Comparison of ENCODE assay signal across 10 mouse cellular contexts in the genomic region with DNA sequence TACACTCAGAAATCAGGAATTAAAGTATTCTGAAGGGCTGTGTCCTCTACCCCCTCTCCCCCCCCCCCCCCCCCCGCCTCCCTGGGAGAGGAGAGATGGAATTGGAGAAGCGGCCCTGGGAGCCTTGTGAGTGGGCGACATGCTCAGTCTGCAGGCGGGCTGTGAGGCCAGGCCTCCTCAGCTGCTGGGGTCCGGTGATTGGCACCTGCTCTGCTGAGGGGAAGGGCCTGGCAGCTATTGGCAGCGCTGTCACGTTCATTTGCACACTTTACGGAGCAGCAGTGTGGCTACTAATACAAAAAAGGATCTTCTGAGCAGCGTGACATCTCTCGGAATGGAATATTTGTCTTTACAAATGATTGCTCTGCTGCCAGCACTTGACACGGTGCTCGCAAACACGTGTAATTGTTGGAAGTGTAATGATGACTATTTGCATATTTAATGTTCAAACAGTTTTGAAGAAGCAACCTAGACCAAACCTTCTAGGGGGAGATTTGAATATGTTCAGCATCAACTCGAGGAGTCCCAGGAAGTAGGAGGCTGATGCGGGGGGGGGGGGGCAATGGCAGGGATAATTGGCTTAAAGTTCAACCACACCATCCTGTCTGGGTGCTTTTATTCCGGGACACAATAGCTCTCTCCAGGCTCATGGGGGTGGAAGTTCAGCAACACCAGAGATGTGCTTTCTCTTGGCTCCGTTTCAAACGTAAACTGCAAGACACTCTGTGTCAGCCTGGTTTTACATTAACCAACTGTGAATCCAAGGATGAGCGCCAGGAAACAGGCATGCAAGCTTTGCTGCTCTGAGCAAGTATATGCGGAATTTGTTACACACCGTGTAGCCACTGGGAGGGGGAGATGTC.
DNase-seq lines count a peak whose midpoint lies in the region; ATAC-seq and TF ChIP-seq lines count a peak whose summit lies in the region.
"Had no signal": no experiment of that assay in that cellular context is flagged by ENCODE, and none has a peak within 500 bp of the region (broad histone marks: within the 10 kb centered on the region; RNA-seq: fewer than 3 reads in every experiment).

No protein-coding gene starts in this region.

- H3K4me2 ChIP-seq in forebrain, embryonic 14.5 days (ENCODE audit: low read length), result peak overlapping the region; percentile 44
- H3K4me2 ChIP-seq in kidney, postnatal 0 days (ENCODE audit: low read length), result peak overlapping the region; percentile 25; the same call in 1 of the 2 replicates
- H3K4me2 ChIP-seq in midbrain, embryonic 16.5 days (ENCODE audit: low read length), result peak overlapping the region; percentile 38
- H3K4me2 ChIP-seq: liver, embryonic 13.5 days had no signal

- H3K27ac ChIP-seq in forebrain, embryonic 14.5 days (ENCODE audit: low read depth, low read length), result peak overlapping the region; percentile 85
- no peak overlapping the region for H3K27ac ChIP-seq in kidney, postnatal 0 days
- H3K27ac ChIP-seq in midbrain, embryonic 16.5 days (ENCODE audit: low read length), result peak overlapping the region; percentile 67
- H3K27ac ChIP-seq: liver, embryonic 13.5 days had no signal

- peaks cover 32% of the 10 kb centered on the region for H3K4me1 ChIP-seq in forebrain, embryonic 14.5 days (ENCODE audit: control insufficient read depth, insufficient read depth, low read length)
- H3K4me1 ChIP-seq in kidney, postnatal 0 days (replicated peaks; ENCODE audit: insufficient read depth, low read length), result no peaks in the 10 kb centered on the region
- H3K4me1 ChIP-seq in midbrain, embryonic 16.5 days (ENCODE audit: control insufficient read depth, insufficient read depth, low read length), result peaks cover 12% of the 10 kb centered on the region
- H3K4me1 ChIP-seq: liver, embryonic 13.5 days had no signal

- H3K9me3 ChIP-seq in forebrain, embryonic 14.5 days (replicated peaks; ENCODE audit: control insufficient read depth, low read length), result no peaks in the 10 kb centered on the region
- no peaks in the 10 kb centered on the region for H3K9me3 ChIP-seq in kidney, postnatal 0 days (replicated peaks; ENCODE audit: low read length)
- no peaks in the 10 kb centered on the region for H3K9me3 ChIP-seq in midbrain, embryonic 16.5 days (replicated peaks; ENCODE audit: control insufficient read depth, low read length, poor library complexity, severe bottlenecking)
- H3K9me3 ChIP-seq: liver, embryonic 13.5 days had no signal

- DNase-seq in left cerebral cortex, adult 18-20 months (ENCODE audit: low spot score in 2 of 2), result peak; percentile 15 to 20
- no peak for DNase-seq in left cerebral cortex, adult 11 months (ENCODE audit: low spot score)
- DNase-seq in forebrain, embryonic 14.5 days (ENCODE audit: low spot score), result peak; percentile 91
- peak; percentile 38 for DNase-seq in kidney, postnatal 0 days (ENCODE audit: low spot score)
- DNase-seq in ovary, adult 18-20 months (ENCODE audit: low spot score), result no peak
- no peak for DNase-seq in thymus, postnatal 25 days
- no peak for DNase-seq in heart, adult 9 months (ENCODE audit: low spot score in 2 of 2)
- DNase-seq: liver, embryonic 13.5 days had no signal

- H3K27me3 ChIP-seq in forebrain, embryonic 14.5 days (replicated peaks; ENCODE audit: control insufficient read depth, insufficient read depth, low read length), result no peaks in the 10 kb centered on the region
- H3K27me3 ChIP-seq in kidney, postnatal 0 days (ENCODE audit: insufficient read depth, low read length), result no peaks in the 10 kb centered on the region
- no peaks in the 10 kb centered on the region for H3K27me3 ChIP-seq in midbrain, embryonic 16.5 days (ENCODE audit: control insufficient read depth, insufficient read depth, low read depth, low read length)
- H3K27me3 ChIP-seq: liver, embryonic 13.5 days had no signal

- H3K36me3 ChIP-seq in forebrain, embryonic 14.5 days (ENCODE audit: control insufficient read depth, insufficient read depth, low read length), result no peaks in the 10 kb centered on the region
- H3K36me3 ChIP-seq in kidney, postnatal 0 days (ENCODE audit: insufficient read depth, low read length), result no peaks in the 10 kb centered on the region
- H3K36me3 ChIP-seq in midbrain, embryonic 16.5 days (ENCODE audit: control insufficient read depth, insufficient read depth, low read length), result no peaks in the 10 kb centered on the region
- H3K36me3 ChIP-seq: liver, embryonic 13.5 days had no signal

- 0 out of 2 replicates have a peak overlapping the region, but pooled peaks have one; percentile 8 for H3K4me3 ChIP-seq in forebrain, embryonic 14.5 days (ENCODE audit: low read depth, low read length)
- H3K4me3 ChIP-seq in kidney, postnatal 0 days (replicated peaks; ENCODE audit: low read depth, low read length), result no peak overlapping the region
- peak overlapping the region; percentile 19; the same call in 1 of the 2 replicates for H3K4me3 ChIP-seq in midbrain, embryonic 16.5 days (ENCODE audit: low read depth, low read length)
- H3K4me3 ChIP-seq: erythroblast, embryonic 14.5 days; liver, embryonic 13.5 days had no signal

- H3K9ac ChIP-seq in forebrain, embryonic 14.5 days (ENCODE audit: low read length), result peak overlapping the region; percentile 45; the same call in 1 of the 2 replicates
- H3K9ac ChIP-seq in kidney, postnatal 0 days (ENCODE audit: low read depth, low read length), result no peak overlapping the region
- peak overlapping the region; percentile 50 for H3K9ac ChIP-seq in midbrain, embryonic 16.5 days (ENCODE audit: low read depth, low read length)
- H3K9ac ChIP-seq: liver, embryonic 13.5 days had no signal

- WGBS in forebrain, embryonic 14.5 days, result 7% methylated on average over 20 of the region's 21 CpGs
- 49% methylated on average over 21 of the region's 21 CpGs for WGBS in kidney, postnatal 0 days
- WGBS in midbrain, embryonic 16.5 days, result 11% methylated on average over 21 of the region's 21 CpGs

- TF ChIP-seq CTCF in kidney, postnatal 0 days (IDR thresholded peaks at IDR 0.05; ENCODE audit: low read depth), result no peak

- peak; percentile 91 for ATAC-seq in forebrain, embryonic 14.5 days
- peak; percentile 61; the same call in 1 of the 2 replicates for ATAC-seq in kidney, postnatal 0 days (replicated peaks; ENCODE audit: low FRiP score, low read depth)
- ATAC-seq in midbrain, embryonic 16.5 days, result peak; percentile 94

Comparison
In these comparisons a context has a peak if more than half of its experiments do, and no peak if none do; other contexts are left out.
1. DNase-seq: peak in left cerebral cortex, adult 18-20 months (2 of 2), forebrain, embryonic 14.5 days (single experiment) and kidney, postnatal 0 days (single experiment); none in left cerebral cortex, adult 11 months (single experiment), ovary, adult 18-20 months (single experiment), thymus, postnatal 25 days (single experiment) and heart, adult 9 months (0 of 2).
2. Peak in every context shown above with its lines, with median percentiles within 50 percentile points of each other: ATAC-seq and H3K4me2 ChIP-seq.